Mouse (Mus musculus) urinary bladder, postnatal 10 days (tissue): ENCODE results near the gene Pabpn1.

Experiments
- DNase-seq: peaks from one replicate; pipeline ENCODE4 v3.0.0; 2022; ENCODE audit warnings: low spot score

Pabpn1 gene

DNA sequence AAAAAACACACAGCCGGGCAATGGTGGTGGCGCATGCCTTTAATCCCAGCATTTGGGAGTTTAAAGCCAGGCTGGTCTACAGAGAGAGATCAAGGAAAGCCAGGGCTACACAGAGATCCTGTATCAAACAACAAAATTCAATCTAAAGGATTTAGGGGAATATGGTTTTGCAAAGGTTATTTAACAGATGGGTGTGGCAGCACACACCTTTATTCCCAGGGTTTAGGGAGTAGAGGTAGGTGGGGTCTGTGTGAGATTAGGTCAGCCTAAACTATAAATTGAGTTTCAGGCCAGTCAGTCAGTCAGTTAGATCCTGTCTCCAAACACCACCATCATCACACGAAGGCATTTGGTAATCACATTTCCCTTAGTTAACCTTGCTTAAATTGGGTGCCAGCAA lies at the start of gene Pabpn1:
Gene Pabpn1 (plus strand): TSS at position 301 of the 400 bp plus-strand sequence.
- DNase-seq: no peak

DNA sequence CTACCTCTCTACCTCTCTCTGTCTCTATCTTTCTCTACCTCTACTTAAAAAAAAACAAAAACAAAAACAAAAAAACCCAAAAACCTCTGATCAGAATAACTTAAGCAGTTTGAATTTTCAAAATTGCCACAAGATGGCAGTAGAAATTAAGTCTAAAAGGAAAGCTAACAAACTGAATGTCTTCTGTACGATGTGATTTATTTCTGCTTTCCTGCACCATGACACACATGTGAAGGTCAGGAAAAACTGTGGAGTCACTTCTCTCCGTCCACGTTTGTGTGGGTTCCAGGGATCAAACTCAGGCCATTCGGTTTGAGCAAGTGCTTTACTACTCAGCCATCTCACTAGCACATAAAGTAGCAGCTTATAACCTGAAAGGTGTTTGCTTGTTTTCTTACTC lies 48.8 kb upstream of the Pabpn1 start:
- no peak for DNase-seq

GRCm38 (mm10) chr14:54855726-54856125 lies 36.6 kb upstream of the Pabpn1 start:
- DNase-seq: no peak

DNA sequence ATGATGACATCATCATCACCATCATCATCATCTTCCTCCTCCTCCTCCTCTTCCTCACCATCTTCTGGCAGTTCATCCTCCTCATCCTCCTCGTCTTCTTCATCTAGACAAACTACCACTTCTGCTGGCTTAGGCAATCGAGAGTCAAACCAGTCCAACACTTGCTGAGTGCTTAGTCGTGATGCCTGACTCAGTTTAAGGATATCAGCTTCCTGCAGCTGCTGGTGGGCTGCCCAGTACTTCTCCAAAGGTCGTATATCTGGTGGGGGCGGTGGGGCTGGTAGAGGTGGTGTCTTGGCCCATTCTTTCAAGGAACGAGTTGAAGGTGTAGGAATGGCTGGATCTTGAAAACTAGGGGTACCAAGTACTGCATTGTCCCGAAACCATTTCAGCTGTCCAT lies 35.6 kb upstream of the Pabpn1 start:
- no peak for DNase-seq

- no peak for DNase-seq
These were observed 34.4 kb upstream of the Pabpn1 start for GRCm38 (mm10) chr14:54857891-54858290.

GRCm38 (mm10) chr14:54860511-54860910 lies 31.8 kb upstream of the Pabpn1 start:
- DNase-seq: no peak

- DNase-seq: peak; percentile 68
These were observed 28.6 kb upstream of the Pabpn1 start for GRCm38 (mm10) chr14:54863501-54864312.

DNA sequence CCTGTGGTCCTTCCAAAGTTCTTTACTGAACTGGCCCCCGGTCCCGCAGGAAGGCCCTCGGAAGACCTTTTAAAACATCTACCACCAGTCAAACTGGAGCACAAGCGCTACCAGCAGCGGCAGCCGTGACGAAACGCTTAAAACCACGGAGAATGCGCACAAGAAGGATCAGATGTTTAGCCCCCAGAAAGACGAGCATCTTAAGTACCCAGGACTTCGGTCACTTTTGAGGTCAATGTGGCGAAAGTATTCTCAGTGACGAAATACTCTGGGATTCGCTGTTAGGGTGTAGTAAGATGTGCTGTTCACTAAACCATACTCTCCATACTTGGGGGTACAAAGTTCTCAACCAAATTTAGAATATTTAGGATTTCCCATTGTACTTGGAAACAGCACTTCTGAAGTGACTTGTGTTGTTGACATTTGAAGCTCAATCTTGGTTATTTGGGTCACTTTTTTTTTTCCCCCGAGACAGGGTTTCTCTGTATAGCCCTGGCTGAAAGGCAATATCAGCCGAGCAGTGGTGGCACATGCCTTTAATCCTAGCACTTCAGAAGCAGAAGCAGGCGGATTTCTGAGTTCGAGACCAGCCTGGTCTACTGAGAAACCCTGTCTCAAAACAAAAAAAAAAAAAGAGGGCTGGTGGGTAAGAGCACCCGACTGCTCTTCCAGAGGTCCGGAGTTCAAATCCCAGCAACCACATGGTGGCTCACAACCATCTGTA lies 27.8 kb upstream of the Pabpn1 start:
- no peak for DNase-seq

DNA sequence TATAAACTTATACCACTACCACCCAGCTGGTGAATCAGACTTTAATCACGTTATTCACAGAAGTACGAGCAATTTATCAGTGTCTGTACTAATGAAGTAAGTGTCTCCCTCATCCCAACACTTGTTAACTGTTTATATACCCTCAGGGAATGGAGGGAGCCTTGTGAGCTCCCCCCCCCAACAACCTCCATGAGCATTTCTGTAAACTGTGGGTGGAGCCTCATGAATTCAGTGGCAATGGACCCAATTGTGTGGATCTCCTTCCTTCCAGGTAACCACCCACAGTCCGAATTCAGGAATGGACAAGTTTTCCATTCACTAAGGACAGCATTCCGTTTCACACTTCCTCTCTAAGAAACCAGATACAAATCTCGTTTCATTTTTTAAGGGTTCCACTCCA lies 26.7 kb upstream of the Pabpn1 start:
- DNase-seq: no peak

DNA sequence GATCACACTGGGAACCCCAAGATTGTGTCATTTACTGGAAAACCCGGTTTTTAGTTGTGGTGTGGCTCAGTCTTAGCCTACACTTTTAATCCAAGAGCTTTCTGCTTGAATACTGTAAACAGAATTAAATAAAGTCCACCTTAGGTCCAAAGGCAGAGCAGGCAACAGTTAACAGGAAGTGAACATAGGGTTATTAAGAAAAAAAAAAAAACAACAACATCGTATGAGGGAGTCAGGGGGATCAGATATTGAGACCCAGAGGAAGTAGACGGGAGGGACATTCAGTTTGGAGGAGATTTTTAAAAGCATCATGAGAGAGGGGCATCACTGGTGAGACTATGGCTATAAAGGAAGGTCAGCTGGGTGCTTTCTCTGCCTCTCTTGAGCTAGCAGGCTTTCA lies 26.0 kb upstream of the Pabpn1 start:
- no peak for DNase-seq

DNA sequence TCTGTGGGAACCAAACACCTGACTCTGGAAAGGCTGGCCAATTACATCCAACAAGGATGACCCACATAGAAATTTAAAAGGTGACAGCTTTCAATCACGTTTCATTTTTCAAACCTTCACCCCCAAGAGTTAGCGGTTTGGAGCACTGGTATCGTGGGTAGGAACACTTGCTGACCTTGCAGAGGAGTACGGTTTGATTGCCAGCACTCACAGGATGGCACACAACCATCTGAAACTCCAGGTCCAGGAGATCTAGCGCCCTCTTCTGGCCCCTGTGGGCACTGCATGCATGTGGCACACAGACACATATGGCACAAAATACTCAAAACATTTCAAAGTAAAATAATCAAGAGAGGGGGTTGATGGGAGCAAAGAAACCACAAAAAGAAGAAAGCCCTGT lies 25.4 kb upstream of the Pabpn1 start:
- DNase-seq: no peak

DNA sequence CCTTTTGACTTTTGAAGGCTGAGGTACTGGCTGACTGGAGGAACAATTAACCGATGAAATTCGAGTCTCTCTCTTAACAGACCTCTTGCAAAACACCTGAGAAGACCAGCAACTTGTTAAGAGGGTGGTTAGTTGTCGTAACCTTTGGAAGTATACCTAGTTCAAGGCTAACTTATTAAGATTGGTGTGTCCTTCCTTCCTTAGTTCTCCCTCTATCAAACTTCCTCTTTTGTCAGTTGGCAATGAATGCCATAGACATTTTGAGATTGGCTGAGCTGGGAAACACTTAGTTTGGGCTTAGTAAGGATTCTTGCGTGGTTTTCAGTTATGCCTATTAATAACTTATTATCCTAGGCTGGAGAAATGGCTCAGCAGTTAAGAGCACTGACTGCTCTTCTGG lies 24.3 kb upstream of the Pabpn1 start:
- DNase-seq: no peak

DNA sequence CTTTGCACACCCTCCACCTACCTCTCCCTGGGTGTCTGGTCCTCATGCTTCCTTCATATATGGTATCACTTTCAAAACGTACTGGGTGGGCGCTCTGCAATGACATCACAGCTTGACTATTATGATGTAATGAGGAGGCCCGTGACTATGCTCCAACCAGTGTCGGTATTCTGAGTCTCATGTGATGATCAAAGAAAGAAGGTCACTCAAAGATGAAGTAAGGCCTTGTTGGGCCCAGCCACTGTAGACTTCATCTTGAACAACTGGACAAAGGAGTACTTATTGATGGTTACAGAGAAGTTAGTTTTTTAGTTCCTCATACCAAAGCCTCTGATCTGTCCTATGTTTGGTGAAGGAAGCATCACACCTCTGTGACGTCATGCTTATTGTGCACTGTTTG lies 21.4 kb upstream of the Pabpn1 start, which contains the start of gene Homez:
Gene Homez (minus strand): TSS at position 101 of the 400 bp plus-strand sequence.
- DNase-seq: no peak

DNA sequence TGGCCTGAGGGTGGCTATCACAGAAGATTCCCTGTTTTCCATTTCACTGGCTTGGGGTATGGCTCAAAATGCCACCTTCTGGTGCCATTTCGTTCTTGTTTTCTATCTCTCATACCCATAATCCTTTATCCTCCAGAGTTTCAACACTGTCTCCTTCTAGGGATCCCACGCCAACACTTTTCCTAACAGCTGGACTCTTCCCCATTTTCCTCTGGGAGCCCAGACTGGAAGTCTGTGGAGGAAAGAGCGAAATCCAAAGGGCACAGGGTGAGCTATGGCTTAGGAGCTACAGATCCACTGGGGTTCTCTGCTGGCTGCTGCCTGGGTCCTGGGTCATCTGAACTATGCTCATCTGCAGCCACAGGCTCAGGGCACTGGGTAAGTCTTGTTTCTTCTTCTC lies 18.1 kb upstream of the Pabpn1 start:
- no peak for DNase-seq

DNA sequence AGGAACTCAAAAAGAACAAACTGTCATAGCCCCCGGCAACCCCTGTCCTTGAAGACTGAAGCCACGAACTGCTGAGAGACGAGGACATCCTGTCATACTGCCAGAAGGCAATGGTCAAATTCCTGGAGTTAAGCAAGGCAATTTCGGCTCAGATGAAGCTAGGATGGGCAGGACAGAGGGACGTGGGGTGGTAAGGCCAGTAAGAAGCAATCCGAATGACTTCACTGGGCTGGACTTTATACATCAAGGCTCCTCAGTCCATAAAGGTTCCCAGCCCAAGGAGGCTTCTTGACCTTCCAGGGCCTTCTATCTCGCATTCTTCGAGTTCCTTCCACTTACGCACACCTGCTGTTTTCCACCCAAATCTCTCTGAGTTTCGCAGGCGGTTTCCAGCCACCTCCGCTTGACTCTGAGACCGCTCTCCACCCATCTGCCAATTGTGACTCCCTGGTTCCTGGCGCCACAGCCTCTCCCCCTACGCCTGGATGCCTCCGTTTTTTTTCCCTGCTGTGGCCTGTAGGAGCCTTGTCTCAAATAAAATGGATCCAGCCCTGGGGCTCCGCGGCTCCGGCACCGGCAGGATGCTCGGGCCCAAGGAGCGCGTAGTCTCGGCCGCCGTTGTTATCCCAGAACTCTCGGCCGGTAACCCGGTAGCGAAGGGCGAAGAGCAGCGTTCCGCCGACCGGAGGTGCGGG lies 16.3 kb upstream of the Pabpn1 start:
- no peak for DNase-seq

GRCm38 (mm10) chr14:54876539-54877047 lies 15.7 kb upstream of the Pabpn1 start:
- peak; percentile 42 for DNase-seq

GRCm38 (mm10) chr14:54877048-54877715 lies 15.1 kb upstream of the Pabpn1 start, which contains the start of gene Ppp1r3e:
TSS of gene Ppp1r3e (minus strand) at chr14:54877550.
- DNase-seq: no peak

- DNase-seq: peak; percentile 53
These were observed 8.9 kb upstream of the Pabpn1 start, which contains the start of the genes Bcl2l2 and Gm20521 for GRCm38 (mm10) chr14:54883154-54884021. TSS of gene Bcl2l2 (plus strand) at chr14:54883377. TSS of gene Gm20521 (plus strand) at chr14:54883441.

- no peak for DNase-seq
These were observed 8.1 kb upstream of the Pabpn1 start for GRCm38 (mm10) chr14:54884022-54884712.

DNA sequence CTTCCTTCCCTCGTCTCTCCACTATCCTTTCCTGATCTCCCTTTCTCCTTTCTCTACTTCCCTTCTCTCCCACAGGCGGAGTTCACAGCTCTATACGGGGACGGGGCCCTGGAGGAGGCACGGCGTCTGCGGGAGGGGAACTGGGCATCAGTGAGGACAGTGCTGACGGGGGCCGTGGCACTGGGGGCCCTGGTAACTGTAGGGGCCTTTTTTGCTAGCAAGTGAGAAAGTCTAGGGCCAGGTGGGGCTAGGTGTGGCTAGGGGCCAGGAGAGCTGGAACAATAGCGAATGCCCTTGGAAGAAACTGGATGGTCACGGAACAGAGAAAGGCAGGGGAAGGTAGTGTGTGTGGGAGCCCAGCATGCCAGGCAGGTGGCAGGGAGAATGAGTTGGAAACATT lies 7.0 kb upstream of the Pabpn1 start:
- no peak for DNase-seq
